Mouse (Mus musculus) cerebellum, adult 8-10 months (tissue): ENCODE measurements around the gene Pou1f1.

Experiments
- DNase-seq: peaks from one replicate; pipeline ENCODE4 v3.0.0; 2022

Pou1f1 gene

GRCm38 (mm10) chr16:65520211-65520610 is at the start of gene Pou1f1:
TSS of gene Pou1f1 (plus strand) at chr16:65520511.
- DNase-seq: no peak

- no peak for DNase-seq
These were observed 49.7 kb upstream of the Pou1f1 start for GRCm38 (mm10) chr16:65470650-65471049.

- peak; percentile 3 for DNase-seq
These were observed 47.8 kb upstream of the Pou1f1 start for GRCm38 (mm10) chr16:65472472-65473001.

- DNase-seq: no peak
These were observed 34.6 kb upstream of the Pou1f1 start for GRCm38 (mm10) chr16:65485726-65486125.

GRCm38 (mm10) chr16:65496030-65496429 is 24.3 kb upstream of the Pou1f1 start:
- DNase-seq: no peak

GRCm38 (mm10) chr16:65497049-65497448 is 23.3 kb upstream of the Pou1f1 start:
- no peak for DNase-seq

GRCm38 (mm10) chr16:65514223-65514622 is 6.1 kb upstream of the Pou1f1 start:
- DNase-seq: no peak

- no peak for DNase-seq
These were observed 5.7 kb downstream of the Pou1f1 start for GRCm38 (mm10) chr16:65526004-65526403.

GRCm38 (mm10) chr16:65526695-65527094 is 6.4 kb downstream of the Pou1f1 start:
- DNase-seq: no peak

GRCm38 (mm10) chr16:65529589-65529988 is 9.3 kb downstream of the Pou1f1 start:
- no peak for DNase-seq

- peak; percentile 6 for DNase-seq
These were observed 11.4 kb downstream of the Pou1f1 start for GRCm38 (mm10) chr16:65531663-65532062.

GRCm38 (mm10) chr16:65533315-65533999 is 13.1 kb downstream of the Pou1f1 start:
- no peak for DNase-seq

GRCm38 (mm10) chr16:65543676-65544293 is 23.5 kb downstream of the Pou1f1 start:
- no peak for DNase-seq

- DNase-seq: no peak
These were observed 28.6 kb downstream of the Pou1f1 start for GRCm38 (mm10) chr16:65548960-65549359.

GRCm38 (mm10) chr16:65550814-65551213 is 30.5 kb downstream of the Pou1f1 start:
- DNase-seq: no peak

- DNase-seq: no peak
These were observed 34.0 kb downstream of the Pou1f1 start for GRCm38 (mm10) chr16:65554267-65554666.

GRCm38 (mm10) chr16:65557369-65557768 is 37.1 kb downstream of the Pou1f1 start:
- DNase-seq: no peak

GRCm38 (mm10) chr16:65559591-65559990 is 39.3 kb downstream of the Pou1f1 start:
- no peak for DNase-seq

GRCm38 (mm10) chr16:65560996-65561962 is 41.0 kb downstream of the Pou1f1 start:
- DNase-seq: peak; percentile 16

GRCm38 (mm10) chr16:65561963-65562863 is 41.9 kb downstream of the Pou1f1 start, which contains the start of gene Chmp2b:
TSS of gene Chmp2b (minus strand) at chr16:65562726.
- peak; percentile 86 for DNase-seq

GRCm38 (mm10) chr16:65562864-65563206 is 42.5 kb downstream of the Pou1f1 start:
- no peak for DNase-seq

- peak; percentile 14 for DNase-seq
These were observed 44.0 kb downstream of the Pou1f1 start for GRCm38 (mm10) chr16:65564306-65564705.
